Mouse (Mus musculus): Measurements from ENCODE around the gene Palld.

GRCm38 (mm10) chr8:61901028-61901717 lies 1.3 kb downstream of the Palld start:
- no peak for TF ChIP-seq CTCF (conservative IDR thresholded peaks at IDR 0.05; ENCODE audit: low read length)
- TF ChIP-seq NANOG (IDR thresholded peaks at IDR 0.05; ENCODE audit: borderline replicate concordance, low read length), result no peak

Measured in E14TG2a.4 (cell line).